Mouse (Mus musculus) brain, embryonic 14.5 days (tissue): ENCODE data around the gene Ano6.

Source experiments
- CTCF ChIP-seq: fragments of 200-500 bp; IDR thresholded peaks from 2 replicates; pipeline ENCODE4 v1.5.1; 2012; ENCODE audit warnings: inconsistent platforms, mild to moderate bottlenecking, moderate library complexity, borderline replicate concordance; ENCODE audit not compliant: insufficient read depth, insufficient read length; ENCODE audit errors: extremely low read depth
- POLR2A ChIP-seq: fragments of 200-500 bp; IDR thresholded peaks from 2 replicates; pipeline ENCODE4 v1.6.1; 2012; ENCODE audit warnings: mild to moderate bottlenecking, inconsistent platforms, borderline replicate concordance; ENCODE audit not compliant: poor library complexity, insufficient read depth, insufficient read length, severe bottlenecking; ENCODE audit errors: extremely low read depth

DNA sequence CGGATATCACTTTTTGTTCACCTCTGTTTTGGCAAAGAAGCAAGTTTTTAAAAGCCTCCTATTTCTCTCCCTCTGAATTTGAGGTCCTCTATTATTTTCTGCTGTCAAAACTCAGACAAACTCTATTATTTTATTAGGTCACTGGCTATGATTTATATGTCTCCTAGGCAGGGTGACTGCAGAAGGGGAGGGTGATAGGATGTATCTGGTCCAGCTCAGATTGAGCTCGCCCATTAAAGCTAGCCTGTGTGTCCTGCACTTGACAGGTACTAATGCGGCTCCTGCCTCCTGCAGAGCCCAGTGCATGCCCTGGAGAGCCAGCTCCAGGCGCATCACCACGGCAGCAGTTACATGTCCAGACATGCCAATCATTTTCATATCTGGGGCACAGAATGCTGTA is 44.1 kb upstream of the Ano6 start:
- TF ChIP-seq CTCF (no peak), POLR2A (no peak)
